Comparison of ENCODE assay signal across 8 mouse cellular contexts in the genomic region with DNA sequence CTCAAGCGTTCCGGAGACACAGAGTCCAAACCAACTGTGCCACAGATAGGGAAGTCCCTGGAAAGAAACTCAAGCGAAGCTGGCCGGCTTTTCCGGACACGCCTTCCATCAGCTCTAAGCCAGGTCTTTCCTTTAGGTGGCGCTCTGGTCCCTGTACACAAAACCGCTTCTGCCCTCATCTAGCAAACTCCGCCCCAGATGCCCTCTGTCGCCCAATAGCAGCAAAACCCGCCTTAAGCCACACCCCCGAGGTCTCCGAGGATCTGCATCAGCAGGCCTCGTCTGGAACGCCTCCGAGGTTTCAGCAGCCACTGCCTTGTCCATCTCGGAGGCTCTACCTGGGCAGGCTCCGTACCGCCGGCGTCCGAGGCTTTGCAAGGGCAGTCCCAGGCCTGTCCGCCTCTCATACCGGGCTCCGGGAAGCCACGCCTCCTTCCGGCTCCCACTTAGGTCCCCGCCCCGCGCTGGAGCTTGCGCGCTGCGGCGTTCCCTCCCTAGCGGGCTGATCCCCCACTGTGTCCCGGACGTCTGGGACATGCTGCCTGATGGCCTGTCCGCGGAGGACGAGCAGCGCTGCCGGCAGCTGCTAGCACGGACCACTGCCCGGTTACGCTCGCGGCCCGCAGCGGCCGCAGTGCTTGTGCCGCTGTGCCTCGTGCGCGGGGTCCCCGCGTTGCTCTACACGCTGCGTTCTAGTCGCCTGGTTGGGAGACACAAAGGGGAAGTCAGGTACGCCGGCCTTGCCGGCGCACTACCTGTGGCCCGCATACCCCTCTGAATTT. TPM values are rescaled to one million over a fixed set of nuclear protein-coding genes. Genes with fewer than 3 reads are reported as not detected.
DNase-seq lines count a peak whose midpoint lies in the region; ATAC-seq and TF ChIP-seq lines count a peak whose summit lies in the region.

TSS of gene Nudt8 (plus strand) at position 462 of the 782 bp plus-strand sequence.
TSS of gene Gm49405 (plus strand) at position 508 of the 782 bp plus-strand sequence.

- H3K36me3 ChIP-seq in G1E (replicated peaks): peaks cover 39% of the 10 kb centered on the region
- H3K36me3 ChIP-seq in forebrain, embryonic 16.5 days (ENCODE audit: control insufficient read depth, insufficient read depth): no peaks in the 10 kb centered on the region
- H3K36me3 ChIP-seq in lung, embryonic 14.5 days (ENCODE audit: insufficient read depth): peaks cover 5% of the 10 kb centered on the region; the same call in 1 of the 2 replicates
- no peaks in the 10 kb centered on the region for H3K36me3 ChIP-seq in thymus, adult 2 months (ENCODE audit: control insufficient read depth, insufficient read depth, low read length)

- peak; percentile 95 for DNase-seq in G1E (ENCODE audit: low spot score)
- DNase-seq in cerebellum, adult 18-20 months: peak; percentile 95 to 99
- DNase-seq in heart, postnatal 36 days: peak; percentile 93 to 99
- peak; percentile 92 to 95 for DNase-seq in layer of hippocampus, adult 2 months (ENCODE audit: low spot score in 2 of 2)
- DNase-seq in lung, embryonic 14.5 days: peak; percentile 99
- DNase-seq in thymus, adult 2 months: peak; percentile 95

- H3K27ac ChIP-seq in forebrain, embryonic 16.5 days (ENCODE audit: low read length): peak within 1 kb of the TSS; percentile 98
- H3K27ac ChIP-seq in layer of hippocampus, adult 2 months: peak within 1 kb of the TSS; percentile 96
- peak within 1 kb of the TSS; percentile 97 for H3K27ac ChIP-seq in lung, embryonic 14.5 days (ENCODE audit: low read depth)
- H3K27ac ChIP-seq in olfactory bulb, adult 2 months (ENCODE audit: insufficient read depth, low read depth, low read length): peak within 1 kb of the TSS; percentile 93
- H3K27ac ChIP-seq in thymus, adult 2 months (ENCODE audit: control insufficient read depth, insufficient read depth, low read length): peak within 1 kb of the TSS; percentile 10; the same call in 1 of the 2 replicates

- peak; percentile 48 for TF ChIP-seq CTCF in G1E (IDR thresholded peaks at IDR 0.05; ENCODE audit: low read depth, low read length)
- peak; percentile 86 for TF ChIP-seq CTCF in layer of hippocampus, adult 2 months (conservative IDR thresholded peaks at IDR 0.05)
- peak; percentile 84 for TF ChIP-seq CTCF in lung, embryonic 14.5 days (IDR thresholded peaks at IDR 0.05; ENCODE audit: low read depth)
- TF ChIP-seq CTCF in olfactory bulb, adult 2 months (IDR thresholded peaks at IDR 0.05; ENCODE audit: insufficient read depth, low read depth, low read length): peak; percentile 79
- TF ChIP-seq CTCF in thymus, adult 2 months (IDR thresholded peaks at IDR 0.05; ENCODE audit: borderline replicate concordance, control insufficient read depth, extremely low read depth, insufficient read depth, low read length, poor library complexity): peak; percentile 69; the same call in 1 of the 2 replicates

- intact Hi-C loops in heart, postnatal 36 days (cut with DNase I): no loop called here

- peaks cover 36% of the 10 kb centered on the region for H3K27me3 ChIP-seq in G1E (ENCODE audit: insufficient read depth, low read length)
- H3K27me3 ChIP-seq in forebrain, embryonic 16.5 days (replicated peaks; ENCODE audit: control insufficient read depth, insufficient read depth, low read length): no peaks in the 10 kb centered on the region
- no peaks in the 10 kb centered on the region for H3K27me3 ChIP-seq in lung, embryonic 14.5 days (ENCODE audit: insufficient read depth, low read length)
- no peaks in the 10 kb centered on the region for H3K27me3 ChIP-seq in thymus, adult 2 months (ENCODE audit: control insufficient read depth, insufficient read depth, low read length)

- H3K4me1 ChIP-seq in G1E (ENCODE audit: insufficient read depth, low read depth, low read length): peaks cover 32% of the 10 kb centered on the region
- H3K4me1 ChIP-seq in forebrain, embryonic 16.5 days (replicated peaks; ENCODE audit: control insufficient read depth, insufficient read depth, low read length): peaks cover 13% of the 10 kb centered on the region
- peaks cover 5% of the 10 kb centered on the region; the same call in 1 of the 2 replicates for H3K4me1 ChIP-seq in lung, embryonic 14.5 days (ENCODE audit: insufficient read depth)
- H3K4me1 ChIP-seq in olfactory bulb, adult 2 months (ENCODE audit: control insufficient read depth, insufficient read depth, low read length): peaks cover 24% of the 10 kb centered on the region
- H3K4me1 ChIP-seq in thymus, adult 2 months (replicated peaks; ENCODE audit: control insufficient read depth, insufficient read depth, low read length): peaks cover 18% of the 10 kb centered on the region

- peak; percentile 84 for ATAC-seq in G1E (ENCODE audit: extremely low read depth, insufficient number of reproducible peaks, low FRiP score, poor library complexity, severe bottlenecking)
- ATAC-seq in forebrain, embryonic 16.5 days: peak; percentile 94
- peak; percentile 94 for ATAC-seq in lung, embryonic 14.5 days (ENCODE audit: insufficient read depth)

- under 1% methylated on average over 64 of the region's 64 CpGs for WGBS in forebrain, embryonic 16.5 days
- WGBS in lung, embryonic 14.5 days: 0% methylated on average over 64 of the region's 64 CpGs
- under 1% methylated on average over 64 of the region's 64 CpGs for WGBS in olfactory bulb, adult 2 months
- WGBS in thymus, adult 2 months: under 1% methylated on average over 64 of the region's 64 CpGs

- peak within 1 kb of the TSS; percentile 90 for H3K4me3 ChIP-seq in G1E (ENCODE audit: low read depth, low read length)
- H3K4me3 ChIP-seq in forebrain, embryonic 16.5 days (replicated peaks; ENCODE audit: low read length): peak within 1 kb of the TSS; percentile 92
- peak within 1 kb of the TSS; percentile 75 for H3K4me3 ChIP-seq in layer of hippocampus, adult 2 months
- peak within 1 kb of the TSS; percentile 48 for H3K4me3 ChIP-seq in lung, embryonic 14.5 days (ENCODE audit: low read depth, low read length)
- peak within 1 kb of the TSS; percentile 93 for H3K4me3 ChIP-seq in olfactory bulb, adult 2 months (ENCODE audit: insufficient read depth, low read depth, low read length)
- peak within 1 kb of the TSS; percentile 91 for H3K4me3 ChIP-seq in thymus, adult 2 months (ENCODE audit: control insufficient read depth, insufficient read depth, low read length)

- H3K9ac ChIP-seq in forebrain, embryonic 16.5 days (replicated peaks; ENCODE audit: low read depth, low read length): peak within 1 kb of the TSS; percentile 99
- H3K9ac ChIP-seq in lung, embryonic 14.5 days: peak within 1 kb of the TSS; percentile 67

- peak; percentile 96 for TF ChIP-seq POLR2A in olfactory bulb, adult 2 months (IDR thresholded peaks at IDR 0.05; ENCODE audit: insufficient read depth, low read depth, low read length)
- TF ChIP-seq POLR2A in thymus, adult 2 months (IDR thresholded peaks at IDR 0.05; ENCODE audit: control insufficient read depth, extremely low read depth, insufficient read depth, low read length, poor library complexity): peak; percentile 98

- peak within 1 kb of the TSS; percentile 74 for H3K4me2 ChIP-seq in forebrain, embryonic 16.5 days (ENCODE audit: low read length)
- H3K4me2 ChIP-seq in lung, embryonic 14.5 days: peak within 1 kb of the TSS; percentile 93

- no peaks in the 10 kb centered on the region for H3K9me3 ChIP-seq in G1E (replicated peaks)
- H3K9me3 ChIP-seq in forebrain, embryonic 16.5 days (ENCODE audit: control insufficient read depth, low read length): no peaks in the 10 kb centered on the region
- no peaks in the 10 kb centered on the region for H3K9me3 ChIP-seq in lung, embryonic 14.5 days (ENCODE audit: low read depth, low read length)

RNA-seq across cellular contexts. Expression of gene Nudt8, which starts in this region (rescaled TPM):
- total RNA-seq in G1E (2014; fragmentation: Nextera tagmentation) (11.0 and 13.1 TPM in 2 replicates), G1E (2017) (11.7 and 19.5 TPM in 2 replicates)
- 22.4 and 24.1 TPM in 2 replicates for polyA plus RNA-seq in G1E (2012)
- polyA plus RNA-seq in forebrain, embryonic 16.5 days (2015; fragmentation: Nextera tagmentation; extraction: Ambion mirVana): 34.0 and 42.1 TPM in 2 replicates
- 100 to 1,000 TPM; 126 to 140 TPM for total RNA-seq in heart, postnatal 36 days (2021)
- total RNA-seq in layer of hippocampus, adult 2 months (2021): 10 to 100 TPM; 10.2 to 10.7 TPM
- 24.4 and 25.3 TPM in 2 replicates for polyA plus RNA-seq in lung, embryonic 14.5 days (2014; fragmentation: Nextera tagmentation; extraction: Ambion mirVana)
- not detected in 2 replicates for polyA plus RNA-seq in olfactory bulb, adult 2 months (2012; ENCODE audit: insufficient read depth, insufficient read length, low replicate concordance, missing spikeins)
- 23.6 and 24.9 TPM in 2 replicates for polyA plus RNA-seq in thymus, adult 2 months (2012; rRNA removed)

RNA-seq across cellular contexts. Expression of gene Gm49405, which starts in this region (rescaled TPM):
- total RNA-seq in G1E (2014; fragmentation: Nextera tagmentation): 1.9 and 3.2 TPM in 2 replicates
- total RNA-seq in G1E (2017): 1.2 and 1.7 TPM in 2 replicates
- polyA plus RNA-seq in G1E (2012): 3.7 and 4.7 TPM in 2 replicates
- polyA plus RNA-seq in forebrain, embryonic 16.5 days (2015; fragmentation: Nextera tagmentation; extraction: Ambion mirVana): 6.6 and 9.6 TPM in 2 replicates
- total RNA-seq in heart, postnatal 36 days (2021): 1 to 10 TPM; 1.3 to 1.4 TPM
- total RNA-seq in layer of hippocampus, adult 2 months (2021): 1 to 10 TPM; 1.3 to 1.4 TPM
- 1.8 and 2.3 TPM in 2 replicates for polyA plus RNA-seq in lung, embryonic 14.5 days (2014; fragmentation: Nextera tagmentation; extraction: Ambion mirVana)
- polyA plus RNA-seq in olfactory bulb, adult 2 months (2012; ENCODE audit: insufficient read depth, insufficient read length, low replicate concordance, missing spikeins): not detected in 2 replicates
- polyA plus RNA-seq in thymus, adult 2 months (2012; rRNA removed): 3.7 and 5.3 TPM in 2 replicates

Comparison
In these comparisons a context has a peak if more than half of its experiments do, and no peak if none do; other contexts are left out.
1. Peak in every context shown above with its lines: DNase-seq, ATAC-seq, H3K4me3 ChIP-seq and H3K27ac ChIP-seq.
2. RNA of gene Nudt8 (total RNA-seq): 126 to 140 TPM in heart, postnatal 36 days; 11.0 to 19.5 TPM in G1E and 10.2 to 10.7 TPM in layer of hippocampus, adult 2 months; every median in the first group is over 4 times any median in the second.
3. RNA of gene Nudt8 (polyA plus RNA-seq): 34.0 to 42.1 TPM in forebrain, embryonic 16.5 days, 24.4 to 25.3 TPM in lung, embryonic 14.5 days, 23.6 to 24.9 TPM in thymus, adult 2 months and 22.4 to 24.1 TPM in G1E; not detected in olfactory bulb, adult 2 months; every median in the first group is over 10 times any median in the second.
4. H3K27ac ChIP-seq: peak in every context shown above with its lines; median percentile 98 in forebrain, embryonic 16.5 days; 97 in lung, embryonic 14.5 days; 96 in layer of hippocampus, adult 2 months; 93 in olfactory bulb, adult 2 months; 10 in thymus, adult 2 months.